Mouse (Mus musculus) adrenal gland, postnatal 10 days (tissue): ENCODE measurements around the gene Gmpr. TPM values are rescaled to one million over a fixed set of nuclear protein-coding genes. Genes with fewer than 3 reads are reported as not detected.

Experiments used
- total RNA-seq, 2 experiments: library from RNA; stranded (reverse); gene quantifications; 2 replicates each; pipeline ENCODE4 v1.2.3; 2021

The Gmpr gene
- total RNA-seq, 2 experiments from 2014 or later, result 118 to 230 TPM

Other genes starting within 250 kb of the Gmpr start
- gene Mylip, start 117.7 kb upstream of the Gmpr start, total RNA-seq, result 10 to 100 TPM; 20.6 to 22.0 TPM